Mouse (Mus musculus) hindbrain, embryonic 13.5 days (tissue): ENCODE results near the gene Mgat4a. TPM values are rescaled to one million over a fixed set of nuclear protein-coding genes. Genes with fewer than 3 reads are reported as not detected.

Experiments
- ATAC-seq: fragments of 200-750 bp; cut with Nextera tagmentation; 2 replicates; pipeline ENCODE4 v1.8.0; 2017; ENCODE audit warnings: moderate TSS enrichment; ENCODE audit not compliant: low FRiP score
- H3K27ac ChIP-seq: fragments of 300-500 bp; sonication (generic); 2 replicates; pipeline ENCODE4 v1.5.1; 2015; ENCODE audit warnings: inconsistent platforms, mild to moderate bottlenecking, moderate library complexity
- H3K27me3 ChIP-seq: fragments of 300-500 bp; sonication (generic); 2 replicates; pipeline ENCODE4 v1.6.1; 2015; ENCODE audit warnings: mild to moderate bottlenecking, inconsistent platforms
- H3K36me3 ChIP-seq: fragments of 300-500 bp; sonication (generic); 2 replicates; pipeline ENCODE4 v1.6.1; 2015; ENCODE audit warnings: mild to moderate bottlenecking, inconsistent platforms
- H3K4me1 ChIP-seq: fragments of 300-500 bp; sonication (generic); replicated peaks from 2 replicates; pipeline ENCODE4 v1.6.1; 2015; ENCODE audit warnings: inconsistent platforms
- H3K4me2 ChIP-seq: fragments of 300-500 bp; sonication (generic); 2 replicates; pipeline ENCODE4 v1.6.1; 2015; ENCODE audit warnings: inconsistent platforms, mild to moderate bottlenecking, moderate library complexity
- H3K4me3 ChIP-seq: fragments of 300-500 bp; sonication (generic); 2 replicates; pipeline ENCODE4 v1.5.1; 2015; ENCODE audit warnings: mild to moderate bottlenecking, inconsistent platforms
- H3K9ac ChIP-seq: fragments of 300-500 bp; sonication (generic); 2 replicates; pipeline ENCODE4 v1.6.1; 2015; ENCODE audit warnings: mild to moderate bottlenecking, inconsistent platforms
- H3K9me3 ChIP-seq: fragments of 300-500 bp; sonication (generic); 2 replicates; pipeline ENCODE4 v1.6.1; 2016; ENCODE audit warnings: inconsistent platforms
- WGBS: fragments of 180-500 bp; shearing (Covaris S2); methylation state at CpG from one replicate; pipeline ENCODE4 v1.1.7; 2015; 5-methylcytosine and 5-hydroxymethylcytosine counted together
- polyA plus RNA-seq: library from polyadenylated mRNA; unstranded; fragments of >200 nt; fragmentation: Nextera tagmentation; extraction: Ambion mirVana; gene quantifications from 2 replicates; pipeline ENCODE4 v1.2.1, GENCODE M21; 2015

Gene Mgat4a
- polyA plus RNA-seq, 1 experiment from 2014 or later: 8.0 TPM

GRCm38 (mm10) chr1:37471179-37472148 lies 69.4 kb downstream of the Mgat4a start:
- no peak for ATAC-seq
- Histone ChIP-seq H3K9ac (no peak overlapping the region), H3K27ac (no peak overlapping the region), H3K4me1 (no peaks in the 10 kb centered on the region), H3K4me2 (no peak overlapping the region), H3K9me3 (no peaks in the 10 kb centered on the region), H3K27me3 (no peaks in the 10 kb centered on the region), H3K4me3 (no peak overlapping the region), H3K36me3 (peaks cover 3% of the 10 kb centered on the region; the same call in 1 of the 2 replicates)
- 88% methylated on average over 6 of the region's 6 CpGs for WGBS

DNA sequence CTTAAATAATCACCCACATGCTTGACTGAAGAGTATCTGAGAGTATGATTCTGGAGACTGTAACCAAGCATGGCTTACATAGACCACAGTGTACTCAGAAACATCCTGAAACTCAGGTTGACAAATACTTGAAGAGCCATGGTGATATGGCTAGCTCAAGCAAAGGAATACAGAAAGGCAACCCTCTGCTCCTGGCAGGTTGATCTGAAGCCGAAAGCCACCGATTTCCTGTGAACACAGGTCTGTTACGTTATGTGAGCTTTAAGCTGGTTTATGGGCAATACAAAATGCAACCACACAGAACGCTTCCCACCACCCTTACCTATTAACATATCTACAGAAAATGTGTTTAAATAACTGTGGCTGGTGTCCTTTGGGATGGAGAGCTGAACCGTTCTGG lies 71.8 kb downstream of the Mgat4a start:
- no peak overlapping the region for H3K4me2 ChIP-seq
- WGBS: 92% methylated on average over 5 of the region's 5 CpGs
- no peak for ATAC-seq

GRCm38 (mm10) chr1:37467806-37468205 lies 73.0 kb downstream of the Mgat4a start:
- H3K4me1 ChIP-seq: no peaks in the 10 kb centered on the region
- ATAC-seq: no peak
- H3K27ac ChIP-seq: no peak overlapping the region
- no peaks in the 10 kb centered on the region for H3K9me3 ChIP-seq
- H3K4me2 ChIP-seq: no peak overlapping the region
- no peaks in the 10 kb centered on the region for H3K27me3 ChIP-seq
- H3K9ac ChIP-seq: no peak overlapping the region
- no peak overlapping the region for H3K4me3 ChIP-seq
- 88% methylated on average over 4 of the region's 4 CpGs for WGBS
- H3K36me3 ChIP-seq: peaks cover 6% of the 10 kb centered on the region; the same call in 1 of the 2 replicates

More for the DNA sequence above, 71.8 kb downstream of the Mgat4a start:
- Histone ChIP-seq H3K27ac (no peak overlapping the region), H3K9ac (no peak overlapping the region), H3K4me3 (no peak overlapping the region), H3K4me1 (no peaks in the 10 kb centered on the region), H3K36me3 (peaks cover 5% of the 10 kb centered on the region; the same call in 1 of the 2 replicates), H3K9me3 (no peaks in the 10 kb centered on the region), H3K27me3 (no peaks in the 10 kb centered on the region)

GRCm38 (mm10) chr1:37466322-37466995 lies 74.4 kb downstream of the Mgat4a start:
- no peaks in the 10 kb centered on the region for H3K9me3 ChIP-seq
- H3K9ac ChIP-seq: no peak overlapping the region
- no peaks in the 10 kb centered on the region for H3K27me3 ChIP-seq
- no peak overlapping the region for H3K4me2 ChIP-seq
- H3K4me3 ChIP-seq: no peak overlapping the region
- WGBS: 84% methylated on average over 3 of the region's 3 CpGs
- H3K4me1 ChIP-seq: no peaks in the 10 kb centered on the region
- ATAC-seq: no peak
- H3K36me3 ChIP-seq: peaks cover 8% of the 10 kb centered on the region; the same call in 1 of the 2 replicates
- no peak overlapping the region for H3K27ac ChIP-seq

DNA sequence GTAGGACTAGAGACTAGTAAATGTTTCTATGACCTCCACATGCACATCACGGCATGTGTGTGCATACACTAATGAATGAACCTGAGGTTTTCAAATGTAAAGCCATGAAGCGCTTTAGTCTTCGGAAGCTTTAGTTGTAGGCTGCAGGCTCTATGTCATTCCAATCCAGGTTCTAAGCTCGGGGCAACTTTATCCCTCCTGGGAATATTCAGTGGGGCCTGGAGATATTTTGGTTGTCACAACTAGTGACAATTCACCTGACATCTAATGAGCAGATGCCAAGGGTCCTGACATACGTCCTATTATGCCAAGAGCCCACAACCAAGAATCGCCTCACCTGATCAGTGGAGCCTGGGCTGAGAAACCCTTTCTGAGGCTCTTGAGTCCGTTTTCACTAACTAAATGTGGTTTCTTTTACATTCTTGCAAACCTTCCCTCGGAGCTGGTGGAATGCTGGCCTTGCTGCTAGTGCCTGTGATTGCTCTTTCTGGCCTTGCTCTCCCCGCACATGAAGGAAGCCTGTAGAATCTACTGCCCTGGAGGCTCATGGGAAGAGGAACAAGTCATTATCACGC lies 75.9 kb downstream of the Mgat4a start:
- no peaks in the 10 kb centered on the region for H3K4me1 ChIP-seq
- H3K4me2 ChIP-seq: no peak overlapping the region
- no peak overlapping the region for H3K27ac ChIP-seq
- H3K9me3 ChIP-seq: no peaks in the 10 kb centered on the region
- no peak overlapping the region for H3K4me3 ChIP-seq
- no peak for ATAC-seq
- H3K27me3 ChIP-seq: no peaks in the 10 kb centered on the region
- 91% methylated on average over 10 of the region's 10 CpGs for WGBS
- H3K36me3 ChIP-seq: peaks cover 8% of the 10 kb centered on the region; the same call in 1 of the 2 replicates
- H3K9ac ChIP-seq: no peak overlapping the region

- no peak overlapping the region for H3K27ac ChIP-seq
- no peak overlapping the region for H3K9ac ChIP-seq
- H3K4me2 ChIP-seq: no peak overlapping the region
- WGBS: 90% methylated on average over 7 of the region's 7 CpGs
- no peaks in the 10 kb centered on the region for H3K9me3 ChIP-seq
- no peak overlapping the region for H3K4me3 ChIP-seq
- H3K4me1 ChIP-seq: no peaks in the 10 kb centered on the region
- peaks cover 8% of the 10 kb centered on the region for H3K36me3 ChIP-seq
- no peak for ATAC-seq
- no peaks in the 10 kb centered on the region for H3K27me3 ChIP-seq
Measured at GRCm38 (mm10) chr1:37457546-37457945, 83.3 kb downstream of the Mgat4a start.

DNA sequence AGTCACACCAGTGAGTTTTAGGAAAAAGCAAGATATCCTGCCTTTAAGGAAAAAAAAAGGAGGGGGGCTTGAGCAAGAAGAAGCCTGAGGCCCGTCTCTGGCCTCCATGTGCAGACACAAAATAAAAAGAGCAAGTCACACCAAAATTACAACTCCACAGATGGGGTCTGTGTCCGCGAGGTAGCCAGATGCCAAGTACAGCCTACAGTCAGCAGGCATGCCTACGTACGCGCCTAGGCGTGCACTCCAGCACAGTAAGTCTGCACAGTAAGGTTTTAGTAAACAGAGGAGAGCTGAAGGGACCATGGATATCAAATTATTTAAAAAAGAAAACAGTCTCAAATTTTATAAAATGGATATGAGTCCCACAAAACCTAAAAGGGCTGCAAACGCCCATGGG lies 89.5 kb downstream of the Mgat4a start:
- Histone ChIP-seq H3K4me3 (no peak overlapping the region), H3K27ac (no peak overlapping the region), H3K9ac (no peak overlapping the region), H3K4me1 (no peaks in the 10 kb centered on the region), H3K27me3 (no peaks in the 10 kb centered on the region), H3K4me2 (no peak overlapping the region), H3K36me3 (peaks cover 29% of the 10 kb centered on the region), H3K9me3 (no peaks in the 10 kb centered on the region)
- no peak for ATAC-seq
- 91% methylated on average over 8 of the region's 8 CpGs for WGBS

GRCm38 (mm10) chr1:37448361-37449095 lies 92.3 kb downstream of the Mgat4a start:
- peaks cover 24% of the 10 kb centered on the region for H3K36me3 ChIP-seq
- 85% methylated on average over 10 of the region's 10 CpGs for WGBS
- no peak overlapping the region for H3K4me2 ChIP-seq
- H3K4me1 ChIP-seq: no peaks in the 10 kb centered on the region
- H3K9ac ChIP-seq: no peak overlapping the region
- no peak for ATAC-seq
- H3K27ac ChIP-seq: no peak overlapping the region
- no peaks in the 10 kb centered on the region for H3K9me3 ChIP-seq
- H3K27me3 ChIP-seq: no peaks in the 10 kb centered on the region
- no peak overlapping the region for H3K4me3 ChIP-seq

DNA sequence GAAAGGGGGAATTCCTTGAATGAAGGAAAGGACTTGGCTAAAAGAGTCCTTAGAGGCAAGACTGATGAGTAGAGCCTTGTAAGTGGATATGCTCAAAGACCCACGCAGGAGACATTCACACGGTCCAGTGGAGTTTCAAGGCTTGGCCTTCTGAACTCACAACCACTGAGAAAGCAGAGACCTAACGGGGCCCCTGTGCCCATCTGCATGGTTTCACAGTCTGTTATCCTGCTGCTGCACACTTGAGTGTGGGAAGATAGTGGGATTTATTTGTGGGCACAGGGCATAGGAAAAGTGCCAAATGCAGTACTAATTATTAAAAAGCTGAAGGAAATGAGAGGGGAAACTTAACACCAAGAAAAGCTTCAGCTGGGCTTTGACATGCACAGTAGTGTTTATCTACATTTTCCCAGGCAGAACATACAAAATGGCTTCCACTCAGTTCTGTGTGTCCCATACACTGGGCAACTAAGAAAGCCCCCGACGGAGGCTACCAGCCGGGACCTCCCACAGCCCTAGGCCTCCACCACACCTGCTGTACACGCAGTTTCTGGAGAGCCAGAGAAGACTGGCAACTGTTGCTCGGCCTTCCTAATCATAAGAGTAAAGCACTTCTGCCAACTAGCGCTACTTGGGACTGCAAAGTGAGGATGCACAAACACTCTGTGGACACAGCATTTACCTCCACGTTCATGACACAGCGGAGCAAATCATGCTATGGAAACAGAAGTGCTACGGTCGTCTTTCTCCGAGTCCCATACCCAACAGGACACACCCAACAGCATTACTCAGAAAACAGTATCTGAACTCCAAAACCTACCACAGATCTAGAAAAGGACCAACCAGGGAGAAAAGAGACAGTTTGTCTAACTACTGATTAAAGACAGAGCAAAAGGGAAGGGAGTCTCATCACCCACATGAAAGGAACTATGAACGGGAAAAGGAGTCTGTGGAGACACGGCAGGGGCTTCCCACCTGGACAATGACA lies 97.7 kb downstream of the Mgat4a start:
- Histone ChIP-seq H3K4me1 (no peaks in the 10 kb centered on the region), H3K9me3 (no peaks in the 10 kb centered on the region)
- 94% methylated on average over 16 of the region's 16 CpGs for WGBS

GRCm38 (mm10) chr1:37436419-37436818 lies 104.4 kb downstream of the Mgat4a start:
- Histone ChIP-seq H3K36me3 (peaks cover 84% of the 10 kb centered on the region), H3K4me3 (no peak overlapping the region), H3K27ac (no peak overlapping the region), H3K27me3 (no peaks in the 10 kb centered on the region), H3K9me3 (no peaks in the 10 kb centered on the region), H3K9ac (no peak overlapping the region), H3K4me2 (no peak overlapping the region), H3K4me1 (peaks cover 17% of the 10 kb centered on the region)
- ATAC-seq: no peak
- 97% methylated on average over 3 of the region's 3 CpGs for WGBS

More for the DNA sequence above, 97.7 kb downstream of the Mgat4a start:
- H3K4me2 ChIP-seq: no peak overlapping the region
- no peak overlapping the region for H3K4me3 ChIP-seq
- H3K36me3 ChIP-seq: peaks cover 51% of the 10 kb centered on the region
- H3K9ac ChIP-seq: no peak overlapping the region
- ATAC-seq: no peak
- no peaks in the 10 kb centered on the region for H3K27me3 ChIP-seq
- H3K27ac ChIP-seq: no peak overlapping the region

DNA sequence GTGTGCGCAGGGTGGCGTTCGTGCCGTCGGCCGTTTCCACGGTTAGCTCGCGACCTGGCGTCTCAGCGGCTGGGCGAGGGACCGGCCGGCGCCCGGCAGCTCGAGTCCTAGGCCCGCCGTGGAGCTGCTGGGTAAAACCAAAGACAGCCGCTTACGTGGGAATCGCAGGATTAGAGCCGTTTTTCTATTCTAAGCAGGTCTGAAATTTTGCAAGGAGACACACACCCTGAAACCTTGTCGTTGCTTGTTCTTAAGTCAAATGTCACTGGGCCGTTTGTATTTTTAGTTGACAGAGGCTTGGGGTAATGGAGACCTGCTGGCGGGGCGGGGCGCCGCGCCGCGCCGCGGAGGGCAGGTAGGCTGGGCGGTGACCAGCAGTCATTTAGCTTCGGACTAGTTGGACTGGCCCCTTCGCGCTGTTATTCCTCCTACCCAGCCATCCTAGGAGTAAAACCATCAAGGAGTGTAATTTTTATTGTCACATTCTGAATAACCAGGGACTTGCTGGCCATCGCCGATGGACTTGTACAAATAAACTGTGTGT lies 110.4 kb downstream of the Mgat4a start:
- Histone ChIP-seq H3K9ac (peak overlapping the region; percentile 92), H3K27ac (peak overlapping the region; percentile 81), H3K4me1 (peaks cover 38% of the 10 kb centered on the region), H3K4me3 (peak overlapping the region; percentile 89), H3K4me2 (peak overlapping the region; percentile 93), H3K9me3 (no peaks in the 10 kb centered on the region), H3K27me3 (no peaks in the 10 kb centered on the region), H3K36me3 (peaks cover 45% of the 10 kb centered on the region)
- peak; percentile 50 for ATAC-seq
- 2% methylated on average over 40 of the region's 40 CpGs for WGBS
